Mouse (Mus musculus) retina, postnatal 7 days (tissue): ENCODE measurements around the gene 1700018B08Rik.

Experiments used
- DNase-seq: peaks from one replicate; pipeline ENCODE4 v3.0.0-alpha.2; 2012; ENCODE audit warnings: low read depth, low spot score

Gene 1700018B08Rik

GRCm38 (mm10) chr8:121562941-121563351 lies 18.8 kb upstream of the 1700018B08Rik start:
- no peak for DNase-seq

DNA sequence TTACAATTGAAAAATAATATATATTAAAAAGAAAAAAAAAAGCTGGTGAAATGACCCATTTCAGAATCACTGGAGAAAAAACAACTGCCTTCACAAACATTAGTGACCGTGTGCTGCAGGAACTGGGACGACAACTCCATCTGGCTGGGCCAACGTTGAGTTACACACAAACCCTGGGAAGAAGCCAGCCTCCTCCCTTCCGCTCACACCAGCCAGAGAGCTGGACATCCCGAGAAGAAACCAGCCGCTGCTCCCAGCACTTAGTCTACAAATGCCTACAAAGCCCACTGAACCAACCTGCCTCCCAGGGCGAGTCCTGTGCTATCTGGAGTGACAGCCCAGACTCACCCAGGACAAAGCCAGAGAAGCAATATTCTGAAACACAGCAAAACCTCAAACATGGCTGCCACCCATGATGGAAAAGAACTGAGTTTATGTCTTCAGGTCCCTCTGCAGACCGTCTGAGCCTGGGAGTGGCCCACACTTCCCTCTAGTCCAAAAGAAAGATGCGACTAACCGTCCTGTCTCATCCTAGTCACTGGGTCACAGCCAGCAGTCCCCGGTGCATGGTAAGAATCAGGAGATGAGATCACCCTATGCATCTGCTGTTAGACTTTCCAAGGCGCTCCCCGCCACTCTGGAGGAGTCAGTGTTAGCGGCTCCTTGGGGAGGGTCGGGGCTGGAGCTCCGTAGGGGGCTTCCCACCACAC lies 17.7 kb upstream of the 1700018B08Rik start:
- no peak for DNase-seq

GRCm38 (mm10) chr8:121560432-121561100 lies 16.4 kb upstream of the 1700018B08Rik start:
- DNase-seq, result no peak

GRCm38 (mm10) chr8:121559801-121560200 lies 15.7 kb upstream of the 1700018B08Rik start:
- DNase-seq, result no peak

- no peak for DNase-seq
Observed at GRCm38 (mm10) chr8:121558538-121558937, 14.4 kb upstream of the 1700018B08Rik start.

DNA sequence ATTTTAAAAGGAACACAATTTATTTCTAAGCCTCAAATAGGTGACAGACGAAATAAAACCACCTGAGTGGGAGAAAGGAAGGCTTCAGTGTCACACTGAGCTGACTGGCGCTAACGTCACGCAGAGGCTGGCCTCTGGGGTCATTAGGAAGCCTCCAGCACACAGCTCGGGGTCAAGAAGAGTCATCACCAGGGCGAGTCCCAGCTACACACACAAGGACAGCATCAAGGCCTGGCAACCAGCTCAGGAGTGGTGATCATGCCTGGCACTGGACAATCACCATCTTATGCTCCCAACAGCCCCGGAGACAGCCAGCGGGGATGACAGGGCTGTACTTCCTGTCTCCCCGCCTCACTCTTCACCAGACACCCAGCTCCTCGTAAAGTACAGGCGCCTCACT lies 13.6 kb upstream of the 1700018B08Rik start:
- DNase-seq, result no peak

- DNase-seq, result no peak
Observed at GRCm38 (mm10) chr8:121553831-121554475, 9.8 kb upstream of the 1700018B08Rik start.

DNA sequence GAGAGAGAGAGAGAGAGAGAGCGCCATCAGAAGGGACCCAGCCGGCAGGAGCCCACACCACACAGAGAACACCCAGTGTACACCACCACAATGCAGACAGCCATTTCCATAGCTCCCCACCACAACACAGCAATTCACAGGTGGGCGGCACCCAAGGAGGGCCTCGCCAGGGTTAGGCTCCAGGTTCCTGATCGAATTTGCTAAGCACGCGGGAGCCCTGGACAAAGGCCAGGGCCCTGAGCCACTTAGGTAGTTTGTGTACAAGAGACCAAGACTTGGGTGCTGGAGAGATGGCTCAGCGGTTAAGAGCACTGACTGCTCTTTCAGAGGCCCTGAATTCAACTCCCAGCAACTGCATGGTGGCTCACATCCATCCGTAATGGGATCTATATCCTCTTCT lies 8.4 kb upstream of the 1700018B08Rik start:
- DNase-seq, result no peak

DNA sequence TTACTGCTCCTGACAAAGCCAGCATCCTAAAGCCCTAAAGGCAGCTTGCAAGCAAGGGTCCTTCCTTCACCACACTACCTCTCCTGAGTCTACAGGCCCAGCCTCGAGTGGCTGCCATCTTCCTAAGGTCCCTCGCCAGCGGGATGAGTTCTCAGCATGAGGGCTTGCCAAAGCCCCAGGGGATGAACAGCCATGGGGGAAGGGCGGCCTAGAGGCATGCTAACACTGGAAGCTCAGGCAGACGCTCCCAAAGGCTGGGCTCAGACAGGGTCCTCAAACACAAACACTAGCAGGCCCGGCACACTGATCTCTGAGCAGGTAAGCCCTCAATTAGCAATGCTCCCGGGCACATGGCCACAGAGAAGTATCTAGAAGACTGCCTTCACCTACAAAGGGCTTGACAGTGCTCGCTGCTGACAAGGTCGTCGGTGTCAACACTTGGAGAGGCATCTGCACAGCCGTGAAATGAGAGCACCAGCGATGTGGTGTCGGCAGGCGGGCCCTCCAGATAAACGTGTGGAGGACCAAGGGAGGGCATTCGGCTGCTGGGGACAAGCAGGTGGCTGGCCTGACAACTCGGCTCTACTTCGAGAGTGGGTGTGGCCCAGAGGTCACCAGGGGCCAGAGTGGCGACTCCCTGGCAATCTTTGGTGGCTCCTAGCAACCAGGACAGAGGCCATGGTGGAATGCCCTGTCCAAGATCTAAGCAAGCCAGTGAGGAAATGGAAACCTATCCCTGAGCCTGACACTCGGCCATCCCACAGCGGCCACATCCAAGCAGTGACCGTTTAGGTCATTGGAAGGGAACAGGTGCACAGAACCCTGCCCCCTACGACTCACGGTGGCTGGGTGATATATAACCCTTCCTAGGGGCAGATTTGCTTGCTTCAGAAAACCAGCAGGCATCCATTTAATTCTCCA lies 7.2 kb upstream of the 1700018B08Rik start:
- no peak for DNase-seq

DNA sequence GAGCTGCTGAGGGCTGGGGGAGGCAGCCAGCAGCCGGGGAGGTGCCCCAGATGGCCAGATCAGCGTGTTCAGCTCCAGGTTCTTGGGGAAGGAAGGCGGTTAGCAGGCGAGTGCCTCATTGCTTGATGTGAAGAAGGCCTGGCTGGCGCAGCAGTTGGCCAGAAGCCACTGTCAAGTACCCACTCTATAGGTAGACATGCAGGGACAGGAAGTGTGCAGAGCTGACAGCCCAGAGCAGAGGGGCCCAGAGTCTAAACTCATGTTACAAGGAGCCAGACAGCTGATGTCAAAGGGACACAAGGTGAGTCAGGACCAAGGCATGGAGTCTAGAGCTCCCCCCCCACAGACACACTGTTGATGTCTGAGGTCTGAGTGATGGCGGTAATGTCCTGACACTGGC lies 5.9 kb upstream of the 1700018B08Rik start:
- DNase-seq, result no peak

- DNase-seq, result peak; percentile 73
Observed at GRCm38 (mm10) chr8:121547132-121547531, 3.0 kb upstream of the 1700018B08Rik start.

DNA sequence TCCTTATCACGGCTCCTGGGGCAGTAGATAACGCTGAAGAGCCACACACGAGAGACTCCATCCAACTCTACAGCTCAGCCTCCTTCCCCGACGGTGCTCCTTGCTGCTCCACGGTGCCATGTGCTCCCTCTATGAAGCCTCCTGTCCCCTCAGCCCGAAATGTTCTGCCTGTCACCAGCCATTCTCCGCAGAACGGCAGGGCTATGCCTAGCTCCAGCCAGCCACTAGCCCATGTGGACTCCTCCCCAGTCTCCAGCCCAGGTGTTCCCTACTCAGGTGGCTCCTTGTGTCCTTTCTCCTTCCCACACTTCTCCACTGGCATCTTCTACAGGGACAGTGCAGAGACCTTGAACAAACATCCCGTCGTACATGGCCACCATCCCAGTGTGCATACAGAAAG lies 816 bp upstream of the 1700018B08Rik start:
- no peak for DNase-seq

GRCm38 (mm10) chr8:121542901-121543300 lies 1.2 kb downstream of the 1700018B08Rik start:
- DNase-seq, result no peak

DNA sequence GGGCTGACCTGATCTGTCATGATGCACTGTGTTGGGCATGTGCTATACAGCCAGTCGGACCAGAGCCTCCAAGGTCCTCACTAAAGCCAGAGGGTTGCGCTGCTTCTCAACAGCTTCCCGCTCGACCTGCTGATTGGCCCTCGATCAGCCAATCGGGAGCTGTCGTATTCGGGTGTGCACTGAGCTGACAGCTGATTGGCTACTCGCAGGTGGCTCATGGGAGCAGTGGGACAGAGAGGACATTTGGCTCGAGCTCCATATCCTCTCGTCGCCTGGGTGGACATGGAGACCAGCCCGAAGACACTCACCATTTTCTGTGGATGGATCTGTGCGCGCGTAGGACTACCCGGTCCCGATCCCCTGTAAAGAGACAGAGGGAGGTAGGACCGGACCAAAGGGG lies 2.3 kb downstream of the 1700018B08Rik start:
- no peak for DNase-seq

GRCm38 (mm10) chr8:121532381-121532780 lies 11.7 kb downstream of the 1700018B08Rik start:
- no peak for DNase-seq

DNA sequence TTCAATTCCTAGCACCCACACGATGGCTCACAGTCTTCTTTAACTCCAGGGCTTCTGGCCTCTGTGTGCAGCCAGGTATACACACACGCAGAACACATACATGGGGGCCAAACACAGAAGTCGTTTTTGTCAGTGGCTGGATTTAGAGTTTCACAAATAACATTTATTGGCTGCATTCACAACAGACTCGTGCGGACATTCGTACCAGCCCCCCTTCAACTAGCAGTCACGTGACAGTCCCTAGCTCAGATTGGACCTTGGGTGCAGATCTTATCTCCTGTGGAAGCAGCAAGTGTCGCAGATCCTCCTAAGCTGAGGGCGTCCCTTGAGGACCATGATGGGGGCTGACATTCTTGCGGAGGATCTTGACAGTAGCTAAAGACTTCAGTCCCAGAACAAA lies 13.5 kb downstream of the 1700018B08Rik start:
- DNase-seq, result no peak

GRCm38 (mm10) chr8:121528790-121529189 lies 15.3 kb downstream of the 1700018B08Rik start:
- DNase-seq, result no peak

GRCm38 (mm10) chr8:121527751-121528150 lies 16.4 kb downstream of the 1700018B08Rik start:
- no peak for DNase-seq

GRCm38 (mm10) chr8:121526811-121527550 lies 17.1 kb downstream of the 1700018B08Rik start:
- DNase-seq, result no peak

DNA sequence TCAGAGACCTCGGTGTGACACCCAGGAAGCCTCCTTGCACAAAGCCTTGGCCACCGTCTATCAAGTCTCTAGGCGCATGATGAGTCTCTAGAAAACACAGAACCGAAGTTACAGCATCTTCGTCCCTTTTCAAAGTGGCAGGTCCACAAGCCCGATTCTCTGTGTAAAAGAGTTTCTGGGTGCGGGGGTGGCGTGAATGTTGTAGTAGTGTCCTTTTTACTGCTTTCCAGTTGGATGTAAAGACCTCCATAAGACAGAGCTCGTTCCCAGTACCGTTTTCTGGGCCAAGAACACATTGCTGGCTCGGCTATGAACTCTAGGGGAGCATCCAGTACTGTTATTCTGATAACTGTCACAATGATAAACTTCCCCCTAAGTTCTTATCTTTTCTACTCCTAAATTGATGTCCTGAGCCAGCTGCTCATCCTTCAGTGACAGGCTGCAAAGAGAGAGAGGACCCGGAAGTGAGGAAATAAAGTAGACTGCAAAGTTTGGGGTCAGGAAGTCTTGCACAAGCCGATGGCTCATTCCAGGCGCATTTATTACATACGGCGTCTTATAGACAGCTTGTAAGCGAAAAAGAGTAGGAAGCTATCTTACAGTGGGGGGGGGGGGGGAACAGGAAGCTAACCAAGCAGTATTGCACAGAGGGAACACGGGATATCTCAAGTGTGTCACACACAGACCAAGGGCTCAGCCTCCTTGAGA lies 18.9 kb downstream of the 1700018B08Rik start:
- DNase-seq, result no peak
